Mouse (Mus musculus): ENCODE data around the gene Tnfsf9. TPM values are rescaled to one million over a fixed set of nuclear protein-coding genes. Genes with fewer than 3 reads are reported as not detected.

Tnfsf9 gene
- 8.1 TPM in 2 replicates for polyA plus RNA-seq (2012; rRNA removed)

GRCm38 (mm10) chr17:57105181-57106034 is at the start of gene Tnfsf9:
Gene Tnfsf9 (plus strand): TSS chr17:57105325.

GRCm38 (mm10) chr17:57058891-57059485 is 46.1 kb upstream of the Tnfsf9 start, which contains the start of gene Crb3:
Gene Crb3 (plus strand): TSS chr17:57059105.

DNA sequence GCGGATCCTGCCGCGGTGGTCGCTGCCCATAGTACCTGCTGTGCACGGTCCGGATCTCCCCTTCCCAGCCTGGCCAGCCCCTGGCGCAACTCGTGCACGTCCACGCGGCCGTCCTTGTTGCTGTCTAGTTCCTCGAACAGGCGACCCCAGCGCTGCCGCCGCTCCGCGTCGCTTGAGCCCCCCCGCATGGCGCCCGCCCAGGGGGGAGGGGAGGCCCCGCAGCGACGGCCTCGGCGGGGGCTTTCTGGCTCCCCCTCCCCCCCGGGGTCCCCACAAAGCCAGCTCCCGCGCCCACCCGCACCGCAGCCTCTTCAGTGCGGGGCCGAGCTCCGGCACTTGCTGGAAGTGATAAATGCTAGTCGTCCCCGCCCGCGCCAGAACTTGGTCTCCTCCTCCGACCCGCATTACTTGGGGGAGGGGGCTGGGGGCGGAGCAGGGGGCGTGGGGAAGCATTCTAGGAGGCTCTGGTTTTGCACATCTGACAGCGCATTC is 45.6 kb upstream of the Tnfsf9 start, which contains the start of gene Slc25a23:
Gene Slc25a23 (minus strand): TSS at position 378 of the 492 bp plus-strand sequence.

DNA sequence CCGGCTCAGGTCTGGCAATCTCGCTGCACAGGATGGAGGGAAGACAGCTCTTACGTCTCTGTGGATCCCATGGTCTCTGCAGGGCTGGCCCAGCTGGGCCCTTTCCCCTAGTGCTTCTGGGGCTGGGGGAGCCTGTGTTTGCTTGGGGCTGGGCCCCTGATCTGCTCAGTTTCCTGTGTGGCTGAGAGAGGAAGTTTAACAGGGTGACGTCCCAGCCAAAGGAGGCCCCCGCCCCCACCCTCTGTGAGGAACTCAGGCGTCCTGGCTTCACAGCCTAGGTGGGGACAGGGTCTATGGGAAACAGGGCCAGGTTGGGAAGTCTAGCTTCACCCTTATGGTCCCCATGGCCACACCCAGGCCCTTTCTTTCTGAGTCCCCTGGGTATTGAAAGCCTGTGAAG is 26.8 kb upstream of the Tnfsf9 start, which contains the start of gene Dennd1c:
Gene Dennd1c (minus strand): TSS at position 179 of the 400 bp plus-strand sequence.

GRCm38 (mm10) chr17:57087049-57087832 is 17.9 kb upstream of the Tnfsf9 start, which contains the start of gene Tubb4a:
Gene Tubb4a (minus strand): TSS chr17:57087782.

GRCm38 (mm10) chr17:57148994-57149803 is 44.1 kb downstream of the Tnfsf9 start, which contains the start of gene Cd70:
Gene Cd70 (minus strand): TSS chr17:57149777.

Other genes starting within 250 kb of the Tnfsf9 start
- 0.01 and 0.04 TPM in 2 replicates for gene Acsbg2, start 230.9 kb upstream of the Tnfsf9 start, polyA plus RNA-seq (2012; rRNA removed)
- 0.08 TPM in 2 replicates for gene 1700061G19Rik, start 229.8 kb upstream of the Tnfsf9 start, polyA plus RNA-seq (2012; rRNA removed)
- 115 and 124 TPM in 2 replicates for gene Mllt1, start 169.9 kb upstream of the Tnfsf9 start, polyA plus RNA-seq (2012; rRNA removed)
- not detected in 2 replicates for gene Acer1, start 123.2 kb upstream of the Tnfsf9 start, polyA plus RNA-seq (2012; rRNA removed)
- gene Clpp, start 115.0 kb upstream of the Tnfsf9 start, polyA plus RNA-seq (2012; rRNA removed), result 147 and 151 TPM in 2 replicates
- gene Alkbh7, start 108.0 kb upstream of the Tnfsf9 start, polyA plus RNA-seq (2012; rRNA removed), result 36.5 and 41.5 TPM in 2 replicates
- 0.39 TPM in 1 of 2 replicates, not detected in the other for gene Pspn, start 105.3 kb upstream of the Tnfsf9 start, polyA plus RNA-seq (2012; rRNA removed)
- gene Gtf2f1, start 94.0 kb upstream of the Tnfsf9 start, polyA plus RNA-seq (2012; rRNA removed), result 80.5 and 81.7 TPM in 2 replicates
- gene Gm17949, start 93.9 kb upstream of the Tnfsf9 start, polyA plus RNA-seq (2012; rRNA removed), result 0.04 and 0.06 TPM in 2 replicates
- gene Khsrp, start 73.8 kb upstream of the Tnfsf9 start, polyA plus RNA-seq (2012; rRNA removed), result 69.3 and 75.7 TPM in 2 replicates
- 0.04 and 0.08 TPM in 2 replicates for gene Slc25a41, start 63.7 kb upstream of the Tnfsf9 start, polyA plus RNA-seq (2012; rRNA removed)
- gene Crb3, start 46.2 kb upstream of the Tnfsf9 start, polyA plus RNA-seq (2012; rRNA removed), result 3.5 TPM in 2 replicates
- 99.8 and 105 TPM in 2 replicates for gene Slc25a23, start 45.5 kb upstream of the Tnfsf9 start, polyA plus RNA-seq (2012; rRNA removed)
- gene Dennd1c, start 26.8 kb upstream of the Tnfsf9 start, polyA plus RNA-seq (2012; rRNA removed), result 3.1 and 3.5 TPM in 2 replicates
- gene Tubb4a, start 17.5 kb upstream of the Tnfsf9 start, polyA plus RNA-seq (2012; rRNA removed), result 187 and 200 TPM in 2 replicates
- 0.84 and 0.88 TPM in 2 replicates for gene Cd70, start 44.5 kb downstream of the Tnfsf9 start, polyA plus RNA-seq (2012; rRNA removed)
- not detected in 2 replicates for gene Tnfsf14, start 88.9 kb downstream of the Tnfsf9 start, polyA plus RNA-seq (2012; rRNA removed)
- 1.5 and 3.6 TPM in 2 replicates for gene C3, start 122.8 kb downstream of the Tnfsf9 start, polyA plus RNA-seq (2012; rRNA removed)
- 16.3 and 16.7 TPM in 2 replicates for gene Gpr108, start 143.1 kb downstream of the Tnfsf9 start, polyA plus RNA-seq (2012; rRNA removed)
- 10.2 and 11.1 TPM in 2 replicates for gene Trip10, start 144.1 kb downstream of the Tnfsf9 start, polyA plus RNA-seq (2012; rRNA removed)
- 0.88 and 1.3 TPM in 2 replicates for gene Vav1, start 173.8 kb downstream of the Tnfsf9 start, polyA plus RNA-seq (2012; rRNA removed)

All from central nervous system, embryonic 18 days (tissue).